Mouse (Mus musculus): ENCODE measurements around the gene Nepro. TPM values are rescaled to one million over a fixed set of nuclear protein-coding genes. Genes with fewer than 3 reads are reported as not detected.

The Nepro gene
- 24.6 TPM for polyA plus RNA-seq (2014; fragmentation: Illumina TruSeq; extraction: RNeasy Lipid Tissue Mini Kit (QIAGEN cat#74804))

DNA sequence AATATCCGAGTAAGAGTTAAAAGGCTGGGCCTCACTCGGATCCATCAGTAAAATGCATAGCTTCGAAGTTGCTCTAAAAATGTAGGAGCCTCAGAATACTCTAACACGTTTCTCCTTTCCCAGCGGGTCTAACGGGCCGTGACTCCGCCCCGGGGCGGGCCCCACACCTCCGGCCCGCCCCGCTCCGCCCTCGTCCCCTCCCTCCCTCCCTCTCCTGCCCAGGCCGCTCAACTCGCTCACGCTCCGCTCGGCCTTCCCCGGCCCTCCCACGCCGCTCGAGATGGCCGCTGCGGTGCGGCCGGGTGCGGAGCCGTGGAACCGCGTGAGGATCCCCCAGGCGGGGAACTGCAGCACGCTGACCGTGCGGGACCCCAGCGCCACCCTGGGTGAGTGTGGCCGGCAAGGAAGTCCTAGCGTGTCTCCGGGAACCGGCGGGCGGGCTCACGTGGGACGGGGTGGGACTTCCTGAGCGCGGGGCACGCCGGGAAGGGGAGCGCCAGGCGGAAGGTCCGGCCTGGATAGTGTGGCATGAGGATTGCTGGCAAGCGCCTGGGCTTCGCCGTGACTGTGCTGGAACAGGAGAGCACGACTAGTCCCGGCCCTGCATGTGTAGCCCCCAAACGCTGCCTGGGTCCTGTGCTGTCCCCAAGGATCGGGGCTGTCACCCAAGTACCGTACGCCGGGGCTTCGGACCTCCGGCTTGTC is at the start of gene Nepro:
Gene Nepro (plus strand): TSS at position 219 of the 705 bp plus-strand sequence.

DNA sequence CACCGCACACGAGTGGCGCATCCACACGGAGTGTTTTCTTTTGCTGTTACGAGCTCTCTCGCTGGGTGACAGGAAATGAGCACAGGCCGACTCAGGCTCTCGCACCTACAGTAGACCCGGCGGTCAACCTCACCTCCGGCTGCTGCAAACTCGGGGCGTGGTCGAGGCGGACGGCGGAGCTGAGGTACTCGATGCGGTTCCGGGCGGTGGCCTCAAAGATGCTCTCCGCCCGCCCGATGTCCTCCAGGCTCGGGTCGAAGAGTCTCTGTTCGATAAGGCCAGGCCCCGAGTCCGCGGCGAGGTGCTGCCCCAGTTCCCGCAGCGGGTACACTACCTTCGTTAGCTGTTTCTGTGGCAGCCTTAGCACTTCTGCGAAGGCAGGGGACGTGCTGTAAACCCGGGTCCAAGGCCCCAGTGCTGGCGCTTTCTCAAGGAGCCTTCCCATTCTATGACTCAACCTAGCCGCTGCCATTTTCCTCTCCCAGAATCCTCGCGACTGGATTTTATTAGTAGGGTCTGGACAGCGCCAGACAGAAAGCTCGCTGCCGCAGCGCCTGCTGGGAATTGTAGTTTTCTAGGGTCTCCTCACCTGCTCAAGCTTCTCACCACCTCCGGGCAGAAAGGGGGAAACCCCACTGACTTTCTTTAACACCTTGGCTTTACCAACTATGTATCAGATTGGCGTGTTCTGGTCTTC is 21.9 kb downstream of the Nepro start, which contains the start of gene Gtpbp8:
Gene Gtpbp8 (minus strand): TSS at position 498 of the 697 bp plus-strand sequence.

DNA sequence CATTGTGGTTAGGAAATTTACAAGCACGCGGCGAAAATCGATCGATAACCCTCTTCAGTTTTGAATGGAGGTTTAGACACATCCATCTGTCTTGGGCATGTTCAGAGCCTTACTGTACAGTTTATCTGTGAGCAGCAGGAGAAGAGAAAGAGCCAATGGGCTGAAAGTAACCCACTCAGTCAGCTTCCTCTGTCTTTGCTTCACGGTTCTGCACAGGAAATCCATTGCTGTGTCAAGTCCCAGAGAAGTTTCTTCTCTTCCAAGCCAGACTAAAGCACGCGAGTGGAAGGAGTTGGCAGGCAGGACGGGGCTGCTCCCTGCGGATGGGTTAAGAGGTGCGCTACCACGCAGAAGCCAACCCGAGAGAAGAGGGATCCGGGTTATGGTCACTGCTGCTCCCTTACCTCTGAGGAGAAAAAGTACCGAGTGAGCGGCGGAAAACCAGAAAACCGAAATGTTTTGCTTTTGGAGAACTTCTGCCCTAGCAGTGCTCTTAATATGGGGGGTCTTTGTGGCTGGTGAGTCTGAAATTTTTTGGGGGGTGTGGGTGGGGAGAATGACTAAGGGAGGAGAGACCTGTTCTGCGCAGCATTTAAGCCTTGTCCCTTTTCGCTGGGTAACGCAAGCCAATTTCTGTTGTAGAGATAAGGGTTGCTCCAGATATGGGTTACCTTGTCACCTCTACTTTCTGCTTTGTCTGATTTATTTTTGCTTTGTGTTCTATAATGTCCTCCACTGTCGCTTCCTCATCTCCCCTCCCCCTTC is 41.6 kb downstream of the Nepro start, which contains the start of gene Cd200r1:
Gene Cd200r1 (plus strand): TSS at position 182 of the 765 bp plus-strand sequence.

Other genes starting within 250 kb of the Nepro start
- gene Boc, start 165.4 kb upstream of the Nepro start, polyA plus RNA-seq (2014; fragmentation: Illumina TruSeq; extraction: RNeasy Lipid Tissue Mini Kit (QIAGEN cat#74804)) = 7.0 TPM
- 59.8 TPM for gene Gtpbp8, start 22.1 kb downstream of the Nepro start, polyA plus RNA-seq (2014; fragmentation: Illumina TruSeq; extraction: RNeasy Lipid Tissue Mini Kit (QIAGEN cat#74804))
- 5.9 TPM for gene Cd200r1, start 41.4 kb downstream of the Nepro start, polyA plus RNA-seq (2014; fragmentation: Illumina TruSeq; extraction: RNeasy Lipid Tissue Mini Kit (QIAGEN cat#74804))
- gene Cd200r4, start 87.4 kb downstream of the Nepro start, polyA plus RNA-seq (2014; fragmentation: Illumina TruSeq; extraction: RNeasy Lipid Tissue Mini Kit (QIAGEN cat#74804)) = 2.2 TPM
- gene Cd200r2, start 142.8 kb downstream of the Nepro start, polyA plus RNA-seq (2014; fragmentation: Illumina TruSeq; extraction: RNeasy Lipid Tissue Mini Kit (QIAGEN cat#74804)) = not detected
- 0.88 TPM for gene Cd200r3, start 219.4 kb downstream of the Nepro start, polyA plus RNA-seq (2014; fragmentation: Illumina TruSeq; extraction: RNeasy Lipid Tissue Mini Kit (QIAGEN cat#74804))